Mouse (Mus musculus) heart, postnatal 14 days (tissue): ENCODE results near the gene B830017H08Rik. TPM values are rescaled to one million over a fixed set of nuclear protein-coding genes. Genes with fewer than 3 reads are reported as not detected.

ENCODE experiments used
- DNase-seq, 2 experiments: peaks; one replicate each; pipeline ENCODE4 v3.0.0; 2021 to 2022
- intact Hi-C: fragments of 180-260 bp; cut with DNase I; formaldehyde crosslinking; loops from one replicate; pipeline ENCODE4 v1.15.1; 2025
- long read RNA-seq, 2 experiments: library from polyadenylated mRNA; stranded (forward); transcript quantifications; one replicate each; pipeline ENCODE4 v2.0.0; 2021
- total RNA-seq, 2 experiments: library from RNA; stranded (reverse); gene quantifications; 2 replicates each; pipeline ENCODE4 v1.2.3; 2021

B830017H08Rik gene
- not detected for total RNA-seq
- long read RNA-seq, experiment 1, result 0 reads
- long read RNA-seq, experiment 2, result 0 reads

GRCm38 (mm10) chr16:17832821-17833220 is at the start of gene B830017H08Rik:
Gene B830017H08Rik (plus strand): TSS chr16:17833121.
- no peak for DNase-seq
- intact Hi-C loops, result no loop called here

GRCm38 (mm10) chr16:17785337-17785736 is 47.6 kb upstream of the B830017H08Rik start:
- intact Hi-C loops, result loop anchor here (2.0 kb wide), 1 partner anchor 27 kb away; no protein-coding TSS in a partner anchor

GRCm38 (mm10) chr16:17792728-17793127 is 40.2 kb upstream of the B830017H08Rik start:
- no peak for DNase-seq
- intact Hi-C loops, result no loop called here

More at GRCm38 (mm10) chr16:17785337-17785736, 47.6 kb upstream of the B830017H08Rik start:
- no peak for DNase-seq

GRCm38 (mm10) chr16:17794047-17794446 is 38.9 kb upstream of the B830017H08Rik start:
- intact Hi-C loops, result no loop called here
- no peak for DNase-seq

- intact Hi-C loops, result no loop called here
- DNase-seq, result no peak
Observed at GRCm38 (mm10) chr16:17795643-17796042, 37.3 kb upstream of the B830017H08Rik start.

- intact Hi-C loops, result no loop called here
Observed at GRCm38 (mm10) chr16:17796519-17796918, 36.4 kb upstream of the B830017H08Rik start.

GRCm38 (mm10) chr16:17796971-17797811 is 35.7 kb upstream of the B830017H08Rik start, which contains the start of gene Scarf2:
Gene Scarf2 (plus strand): TSS chr16:17797282.
- intact Hi-C loops, result no loop called here
- DNase-seq, result peak; percentile 76 to 81

More at GRCm38 (mm10) chr16:17796519-17796918, 36.4 kb upstream of the B830017H08Rik start:
- no peak for DNase-seq

- peak in 1 of 2 experiments; percentile 40 for DNase-seq
Observed at GRCm38 (mm10) chr16:17797812-17798311, 35.1 kb upstream of the B830017H08Rik start.

GRCm38 (mm10) chr16:17798321-17799180 is 34.4 kb upstream of the B830017H08Rik start:
- intact Hi-C loops, result no loop called here
- peak; percentile 79 for DNase-seq

More at GRCm38 (mm10) chr16:17797812-17798311, 35.1 kb upstream of the B830017H08Rik start:
- intact Hi-C loops, result no loop called here

- DNase-seq, result no peak
- intact Hi-C loops, result no loop called here
Observed at GRCm38 (mm10) chr16:17799584-17799983, 33.3 kb upstream of the B830017H08Rik start.

- intact Hi-C loops, result no loop called here
- DNase-seq, result no peak
Observed at GRCm38 (mm10) chr16:17801777-17802455, 31.0 kb upstream of the B830017H08Rik start.

GRCm38 (mm10) chr16:17802456-17802838 is 30.5 kb upstream of the B830017H08Rik start:
- intact Hi-C loops, result no loop called here
- no peak for DNase-seq

GRCm38 (mm10) chr16:17802839-17803674 is 29.9 kb upstream of the B830017H08Rik start:
- DNase-seq, result peak; percentile 48 to 55
- intact Hi-C loops, result no loop called here

GRCm38 (mm10) chr16:17803675-17804448 is 29.1 kb upstream of the B830017H08Rik start:
- intact Hi-C loops, result no loop called here
- DNase-seq, result no peak

- no peak for DNase-seq
- intact Hi-C loops, result no loop called here
Observed at GRCm38 (mm10) chr16:17804449-17804912, 28.4 kb upstream of the B830017H08Rik start.

GRCm38 (mm10) chr16:17804982-17805381 is 27.9 kb upstream of the B830017H08Rik start:
- no peak for DNase-seq
- intact Hi-C loops, result loop anchor here (5.0 kb wide), 1 partner anchor 168 kb away; no protein-coding TSS in a partner anchor

GRCm38 (mm10) chr16:17806581-17807191 is 26.2 kb upstream of the B830017H08Rik start:
- DNase-seq, result peak in 1 of 2 experiments; percentile 43
- intact Hi-C loops, result loop anchor here (5.0 kb wide), 1 partner anchor 169 kb away; no protein-coding TSS in a partner anchor
